ENCODE assay signal across 29 mouse cellular contexts in genomic region chr19:56958011-56958410, GRCm38 (mm10). TPM values are rescaled to one million over a fixed set of nuclear protein-coding genes. Genes with fewer than 3 reads are reported as not detected.
DNase-seq lines count a peak whose midpoint lies in the region; ATAC-seq and TF ChIP-seq lines count a peak whose summit lies in the region.
"Had no signal": no experiment of that assay in that cellular context is flagged by ENCODE, and none has a peak within 500 bp of the region (broad histone marks: within the 10 kb centered on the region; RNA-seq: fewer than 3 reads in every experiment).

No protein-coding gene starts in this region.

- H3K4me2 ChIP-seq in kidney, embryonic 14.5 days (replicated peaks; ENCODE audit: low read depth, low read length) = no peak overlapping the region
- no peak overlapping the region for H3K4me2 ChIP-seq in intestine, embryonic 16.5 days (ENCODE audit: low read depth, low read length)
- no peak overlapping the region for H3K4me2 ChIP-seq in kidney, postnatal 0 days (ENCODE audit: low read length)
- H3K4me2 ChIP-seq in stomach, embryonic 15.5 days = no peak overlapping the region
- H3K4me2 ChIP-seq: embryonic facial prominence, embryonic 13.5 days; forebrain, embryonic 15.5 days; heart, embryonic 12.5 days; hindbrain, embryonic 15.5 days; limb, embryonic 12.5 days; liver, embryonic 15.5 days; lung, embryonic 15.5 days; midbrain, embryonic 11.5 days had no signal

- no peak overlapping the region for H3K9ac ChIP-seq in kidney, embryonic 14.5 days (ENCODE audit: low read depth, low read length)
- no peak overlapping the region for H3K9ac ChIP-seq in intestine, embryonic 16.5 days (ENCODE audit: low read depth, low read length)
- H3K9ac ChIP-seq in kidney, postnatal 0 days (ENCODE audit: low read depth, low read length) = no peak overlapping the region
- H3K9ac ChIP-seq in stomach, embryonic 15.5 days = no peak overlapping the region
- H3K9ac ChIP-seq: embryonic facial prominence, embryonic 13.5 days; forebrain, embryonic 15.5 days; heart, embryonic 12.5 days; hindbrain, embryonic 15.5 days; limb, embryonic 12.5 days; liver, embryonic 15.5 days; lung, embryonic 15.5 days had no signal

- H3K27ac ChIP-seq in kidney, embryonic 14.5 days (ENCODE audit: low read depth, low read length) = no peak overlapping the region; the same call in 1 of the 2 replicates
- H3K27ac ChIP-seq in intestine, embryonic 16.5 days (ENCODE audit: low read length) = peak overlapping the region; percentile 40
- H3K27ac ChIP-seq in kidney, postnatal 0 days = peak overlapping the region; percentile 81; the same call in 1 of the 2 replicates
- peak overlapping the region; percentile 79 for H3K27ac ChIP-seq in stomach, embryonic 15.5 days
- H3K27ac ChIP-seq: embryonic facial prominence, embryonic 13.5 days; forebrain, embryonic 10.5 days; forebrain, embryonic 15.5 days; gastrocnemius, adult 2 months; heart, adult 2 months; hindbrain, embryonic 15.5 days; layer of hippocampus, adult 2 months; left cerebral cortex, adult 2 months; limb, embryonic 12.5 days; liver, embryonic 15.5 days had no signal

- no peak for TF ChIP-seq CTCF in kidney, postnatal 0 days (IDR thresholded peaks at IDR 0.05; ENCODE audit: low read depth)

- H3K27me3 ChIP-seq in kidney, embryonic 14.5 days (ENCODE audit: control insufficient read depth, insufficient read depth, low read length) = no peaks in the 10 kb centered on the region
- no peaks in the 10 kb centered on the region for H3K27me3 ChIP-seq in intestine, embryonic 16.5 days (replicated peaks; ENCODE audit: control insufficient read depth, insufficient read depth, low read length)
- no peaks in the 10 kb centered on the region for H3K27me3 ChIP-seq in kidney, postnatal 0 days (ENCODE audit: insufficient read depth, low read length)
- H3K27me3 ChIP-seq in stomach, embryonic 15.5 days (replicated peaks) = no peaks in the 10 kb centered on the region
- H3K27me3 ChIP-seq: embryonic facial prominence, embryonic 13.5 days; forebrain, embryonic 15.5 days; heart, embryonic 12.5 days; hindbrain, embryonic 15.5 days; limb, embryonic 12.5 days; liver, embryonic 15.5 days; lung, embryonic 15.5 days had no signal

- 66% methylated on average over 4 of the region's 4 CpGs for WGBS in kidney, embryonic 14.5 days
- 44% methylated on average over 4 of the region's 4 CpGs for WGBS in intestine, embryonic 16.5 days
- 50% methylated on average over 4 of the region's 4 CpGs for WGBS in kidney, postnatal 0 days
- WGBS in stomach, embryonic 15.5 days = 45% methylated on average over 4 of the region's 4 CpGs

- DNase-seq in kidney, adult 11 months = peak; percentile 53
- DNase-seq in kidney, postnatal 0 days (ENCODE audit: low spot score) = no peak
- no peak for DNase-seq in thymus, postnatal 25 days
- DNase-seq in cerebellum, adult 9-10 months = no peak
- DNase-seq: adrenal gland, postnatal 10 days; cerebellum, postnatal 10 days; gastrocnemius, adult 2 months; heart, postnatal 4 days; right cerebral cortex, postnatal 4 days; thymus, adult 18-20 months; thymus, postnatal 36 days had no signal

- ATAC-seq in kidney, embryonic 14.5 days (ENCODE audit: low FRiP score, low TSS enrichment) = no peak
- ATAC-seq in intestine, embryonic 16.5 days = 0 out of 2 replicates have a peak, but pooled peaks have one; percentile 26
- ATAC-seq in kidney, postnatal 0 days (replicated peaks; ENCODE audit: low FRiP score, low read depth) = no peak
- no peak for ATAC-seq in stomach, embryonic 15.5 days (ENCODE audit: insufficient read depth, low FRiP score, low read depth)
- ATAC-seq: forebrain, embryonic 15.5 days; inflammation-experienced regulatory T-cells, adult 6 months; midbrain, embryonic 16.5 days had no signal

- no peaks in the 10 kb centered on the region for H3K4me1 ChIP-seq in kidney, embryonic 14.5 days (ENCODE audit: control insufficient read depth, insufficient read depth, low read length)
- H3K4me1 ChIP-seq in intestine, embryonic 16.5 days (ENCODE audit: control insufficient read depth, insufficient read depth, low read length) = peaks cover 36% of the 10 kb centered on the region
- peaks cover 3% of the 10 kb centered on the region for H3K4me1 ChIP-seq in kidney, postnatal 0 days (replicated peaks; ENCODE audit: insufficient read depth, low read length)
- H3K4me1 ChIP-seq in stomach, embryonic 15.5 days = peaks cover 18% of the 10 kb centered on the region
- H3K4me1 ChIP-seq: forebrain, embryonic 15.5 days; limb, embryonic 12.5 days; liver, embryonic 15.5 days had no signal

- no peak overlapping the region for H3K4me3 ChIP-seq in kidney, embryonic 14.5 days (ENCODE audit: low read length)
- H3K4me3 ChIP-seq in intestine, embryonic 16.5 days (ENCODE audit: low read length) = no peak overlapping the region
- H3K4me3 ChIP-seq in kidney, postnatal 0 days (replicated peaks; ENCODE audit: low read depth, low read length) = no peak overlapping the region
- H3K4me3 ChIP-seq in stomach, embryonic 15.5 days (replicated peaks) = no peak overlapping the region
- H3K4me3 ChIP-seq: embryonic facial prominence, embryonic 13.5 days; forebrain, embryonic 10.5 days; forebrain, embryonic 15.5 days; gastrocnemius, adult 2 months; heart, adult 2 months; heart, embryonic 12.5 days; hindbrain, embryonic 15.5 days; layer of hippocampus, adult 2 months; left cerebral cortex, adult 2 months; limb, embryonic 12.5 days; liver, embryonic 15.5 days; lung, embryonic 15.5 days had no signal

- H3K36me3 ChIP-seq in kidney, embryonic 14.5 days (ENCODE audit: control insufficient read depth, insufficient read depth, low read length) = no peaks in the 10 kb centered on the region
- no peaks in the 10 kb centered on the region for H3K36me3 ChIP-seq in intestine, embryonic 16.5 days (ENCODE audit: control insufficient read depth, insufficient read depth, low read length)
- no peaks in the 10 kb centered on the region for H3K36me3 ChIP-seq in kidney, postnatal 0 days (ENCODE audit: insufficient read depth, low read length)
- H3K36me3 ChIP-seq in stomach, embryonic 15.5 days = no peaks in the 10 kb centered on the region
- H3K36me3 ChIP-seq: embryonic facial prominence, embryonic 13.5 days; forebrain, embryonic 10.5 days; forebrain, embryonic 15.5 days; G1E; heart, embryonic 12.5 days; hindbrain, embryonic 15.5 days; limb, embryonic 12.5 days; liver, embryonic 15.5 days; lung, embryonic 15.5 days had no signal

- H3K9me3 ChIP-seq in kidney, embryonic 14.5 days (ENCODE audit: control insufficient read depth, low read length) = no peaks in the 10 kb centered on the region
- no peaks in the 10 kb centered on the region for H3K9me3 ChIP-seq in intestine, embryonic 16.5 days (ENCODE audit: control insufficient read depth, low read length)
- no peaks in the 10 kb centered on the region for H3K9me3 ChIP-seq in kidney, postnatal 0 days (replicated peaks; ENCODE audit: low read length)
- no peaks in the 10 kb centered on the region for H3K9me3 ChIP-seq in stomach, embryonic 15.5 days
- H3K9me3 ChIP-seq: embryonic facial prominence, embryonic 13.5 days; forebrain, embryonic 10.5 days; forebrain, embryonic 15.5 days; G1E; heart, embryonic 12.5 days; hindbrain, embryonic 15.5 days; limb, embryonic 12.5 days; liver, embryonic 15.5 days; lung, embryonic 15.5 days had no signal

RNA-seq across cellular contexts. Expression of gene Afap1l2, which starts 50.0 kb away (rescaled TPM):
- polyA plus RNA-seq in kidney, embryonic 14.5 days (2014; fragmentation: Nextera tagmentation; extraction: Ambion mirVana) = 9.0 and 12.5 TPM in 2 replicates
- polyA plus RNA-seq in intestine, embryonic 16.5 days (2015; fragmentation: Nextera tagmentation; extraction: Ambion mirVana) = 16.5 and 16.9 TPM in 2 replicates
- 21.3 and 22.0 TPM in 2 replicates for polyA plus RNA-seq in kidney, postnatal 0 days (2015; fragmentation: Nextera tagmentation; extraction: Ambion mirVana)
- 21.2 and 21.7 TPM in 2 replicates for polyA plus RNA-seq in stomach, embryonic 15.5 days (2015; fragmentation: Nextera tagmentation; extraction: Ambion mirVana)
- polyA plus RNA-seq: G1E; inflammation-experienced regulatory T-cells, adult 6 months had no signal
